In genomic region chr16:20668013-20668412, GRCm38 (mm10) we compare ENCODE assay signal across 7 mouse cellular contexts. TPM values are rescaled to one million over a fixed set of nuclear protein-coding genes. Genes with fewer than 3 reads are reported as not detected.
DNase-seq lines count a peak whose midpoint lies in the region; ATAC-seq and TF ChIP-seq lines count a peak whose summit lies in the region.
"Not testable (repeated sequence)": the region's sequence is repeated elsewhere in the genome, so short reads cannot be mapped to it uniquely, and the experiment has no call there.

Gene Eif4g1 (plus strand): TSS chr16:20668313.

- TF ChIP-seq CTCF in bone marrow, adult 2 months (IDR thresholded peaks at IDR 0.05; ENCODE audit: control insufficient read depth, insufficient read depth, low read length); hindbrain, postnatal 0 days (IDR thresholded peaks at IDR 0.05; ENCODE audit: low read depth); left cerebral cortex, adult 2 months (IDR thresholded peaks at IDR 0.05); liver, postnatal 0 days (IDR thresholded peaks at IDR 0.05; ENCODE audit: low read depth): not testable (repeated sequence)

- not testable (repeated sequence) for H3K79me2 ChIP-seq in myocyte (ENCODE audit: control insufficient read depth, insufficient read depth)

- not testable (repeated sequence) for H3K27ac ChIP-seq in bone marrow, adult 2 months (ENCODE audit: control insufficient read depth, insufficient read depth, low read depth, low read length, poor library complexity); forebrain, embryonic 13.5 days; heart, embryonic 11.5 days (ENCODE audit: low read depth, low read length); hindbrain, postnatal 0 days; left cerebral cortex, adult 2 months; liver, postnatal 0 days (ENCODE audit: low read depth)

- H3K4me3 ChIP-seq in bone marrow, adult 2 months (replicated peaks; ENCODE audit: control insufficient read depth, low read depth, low read length); forebrain, embryonic 13.5 days; heart, embryonic 11.5 days (ENCODE audit: low read depth, low read length); hindbrain, postnatal 0 days (ENCODE audit: low read length); left cerebral cortex, adult 2 months; liver, postnatal 0 days (ENCODE audit: low read depth, low read length); myocyte: not testable (repeated sequence)

- ATAC-seq in forebrain, embryonic 13.5 days; heart, embryonic 11.5 days (replicated peaks; ENCODE audit: insufficient number of reproducible peaks, low FRiP score, low TSS enrichment); hindbrain, postnatal 0 days; liver, postnatal 0 days: not testable (repeated sequence)

- DNase-seq in hindbrain, postnatal 0 days (ENCODE audit: low spot score); left cerebral cortex, adult 2 months (ENCODE audit: extremely low spot score in 1 of 2, low spot score in 2 of 2); liver, postnatal 0 days: not testable (repeated sequence)

- H3K27me3 ChIP-seq in forebrain, embryonic 13.5 days; heart, embryonic 11.5 days (ENCODE audit: control insufficient read depth, insufficient read depth, low read length); hindbrain, postnatal 0 days (ENCODE audit: insufficient read depth, low read length); liver, postnatal 0 days (ENCODE audit: insufficient read depth, low read length); myocyte (ENCODE audit: control insufficient read depth, insufficient read depth, insufficient read length): not testable (repeated sequence)

- not testable (repeated sequence) for TF ChIP-seq POLR2A in bone marrow, adult 2 months (IDR thresholded peaks at IDR 0.05; ENCODE audit: borderline replicate concordance, control insufficient read depth, low read depth, low read length); myocyte (IDR thresholded peaks at IDR 0.05; ENCODE audit: insufficient read length, low read depth)

- H3K4me2 ChIP-seq in forebrain, embryonic 13.5 days; heart, embryonic 11.5 days; hindbrain, postnatal 0 days (ENCODE audit: low read depth, low read length); liver, postnatal 0 days (ENCODE audit: low read depth, low read length); myocyte (ENCODE audit: low read depth): not testable (repeated sequence)

- not testable (repeated sequence) for H3K9me3 ChIP-seq in forebrain, embryonic 13.5 days (replicated peaks); heart, embryonic 11.5 days (replicated peaks; ENCODE audit: control insufficient read depth, low read length); hindbrain, postnatal 0 days (ENCODE audit: low read length); liver, postnatal 0 days (ENCODE audit: low read length)

- not testable (repeated sequence) for H3K4me1 ChIP-seq in bone marrow, adult 2 months (ENCODE audit: control insufficient read depth, insufficient read depth, low read length); forebrain, embryonic 13.5 days; heart, embryonic 11.5 days (ENCODE audit: control insufficient read depth, insufficient read depth, low read length); hindbrain, postnatal 0 days (ENCODE audit: insufficient read depth, low read length); liver, postnatal 0 days (ENCODE audit: insufficient read depth)

- H3K9ac ChIP-seq in forebrain, embryonic 13.5 days; heart, embryonic 11.5 days (ENCODE audit: low read depth, low read length); hindbrain, postnatal 0 days (replicated peaks; ENCODE audit: low read length); liver, postnatal 0 days (replicated peaks): not testable (repeated sequence)

- peaks cover 21% of the 10 kb centered on the region for H3K36me3 ChIP-seq in forebrain, embryonic 13.5 days (ENCODE audit: poor library complexity, severe bottlenecking)
- not testable (repeated sequence) for H3K36me3 ChIP-seq in heart, embryonic 11.5 days (ENCODE audit: control insufficient read depth, insufficient read depth, low read length); hindbrain, postnatal 0 days (ENCODE audit: insufficient read depth, low read length); liver, postnatal 0 days (replicated peaks; ENCODE audit: insufficient read depth, low read length); myocyte (ENCODE audit: control insufficient read depth, insufficient read depth)

- 85% methylated on average over 6 of the region's 6 CpGs for WGBS in bone marrow, adult 2 months
- WGBS in forebrain, embryonic 13.5 days = 94% methylated on average over 5 of the region's 6 CpGs
- whole genome bisulfite sequencing in heart, embryonic 11.5 days (ENCODE audit: insufficient replicate concordance) = 91% methylated on average over 3 of the region's 6 CpGs
- 92% methylated on average over 3 of the region's 6 CpGs for WGBS in hindbrain, postnatal 0 days
- WGBS in liver, postnatal 0 days (ENCODE audit: insufficient replicate concordance) = 75% methylated on average over 3 of the region's 6 CpGs

- intact Hi-C loops in left cerebral cortex, adult 2 months (cut with DNase I) = not testable (repeated sequence)

- not testable (repeated sequence) for H3ac ChIP-seq in myocyte (ENCODE audit: control insufficient read depth, insufficient read length)

- not testable (repeated sequence) for TF ChIP-seq EP300 in liver, postnatal 0 days (IDR thresholded peaks at IDR 0.05; ENCODE audit: low read depth)

RNA-seq across cellular contexts. Expression of gene Eif4g1, which starts in this region (rescaled TPM):
- polyA plus RNA-seq in bone marrow, adult 2 months (2011; ENCODE audit: insufficient read depth, insufficient read length, low replicate concordance, missing spikeins) = 90.4 and 125 TPM in 2 replicates
- polyA plus RNA-seq in forebrain, embryonic 13.5 days (2015; fragmentation: Nextera tagmentation; extraction: Ambion mirVana) = 146 and 165 TPM in 2 replicates
- polyA plus RNA-seq in heart, embryonic 11.5 days (2014; fragmentation: Nextera tagmentation; extraction: Ambion mirVana) = 117 and 133 TPM in 2 replicates
- total RNA-seq in hindbrain, postnatal 0 days (2014; rRNA removed) = 424 and 428 TPM in 2 replicates
- 115 and 124 TPM in 2 replicates for polyA plus RNA-seq in hindbrain, postnatal 0 days (2015; fragmentation: Nextera tagmentation; extraction: Ambion mirVana)
- 100 to 1,000 TPM; 278 to 283 TPM for total RNA-seq in left cerebral cortex, adult 2 months (2021)
- 65.6 and 70.9 TPM in 2 replicates for polyA plus RNA-seq in liver, postnatal 0 days (2015; fragmentation: Nextera tagmentation; extraction: Ambion mirVana)
- 232 TPM for polyA plus RNA-seq in myocyte (2012; fragmentation: generic; extraction: Trizol)
